Mouse (Mus musculus) forebrain, postnatal 0 days (tissue): ENCODE data around the gene Gdf9. TPM values are rescaled to one million over a fixed set of nuclear protein-coding genes. Genes with fewer than 3 reads are reported as not detected.
"Not testable (repeated sequence)": the region's sequence is repeated elsewhere in the genome, so short reads cannot be mapped to it uniquely, and the experiment has no call there.

Source experiments
- ATAC-seq: fragments of 200-750 bp; cut with Nextera tagmentation; 2 replicates; pipeline ENCODE4 v1.8.0; 2017; ENCODE audit warnings: mild to moderate bottlenecking, moderate library complexity
- DNase-seq: peaks from one replicate; pipeline ENCODE4 v3.0.0-alpha.2; 2015
- H3K27ac ChIP-seq: fragments of 300-500 bp; sonication (generic); 2 replicates; pipeline ENCODE4 v1.5.1; 2014; ENCODE audit warnings: low read depth, mild to moderate bottlenecking, antibody characterized with exemption, low read length, moderate library complexity, mixed read lengths
- H3K27me3 ChIP-seq: fragments of 300-500 bp; sonication (generic); 2 replicates; pipeline ENCODE4 v1.6.1; 2014; ENCODE audit warnings: mild to moderate bottlenecking, low read length, mixed read lengths; ENCODE audit not compliant: insufficient read depth
- H3K36me3 ChIP-seq: fragments of 300-500 bp; sonication (generic); 2 replicates; pipeline ENCODE4 v1.6.1; 2014; ENCODE audit warnings: mild to moderate bottlenecking, moderate library complexity; ENCODE audit not compliant: insufficient read depth
- H3K4me1 ChIP-seq: fragments of 300-500 bp; sonication (generic); 2 replicates; pipeline ENCODE4 v1.6.1; 2014; ENCODE audit warnings: antibody characterized with exemption; ENCODE audit not compliant: insufficient read depth
- H3K4me2 ChIP-seq: fragments of 300-500 bp; sonication (generic); 2 replicates; pipeline ENCODE4 v1.6.1; 2014; ENCODE audit warnings: low read depth, mild to moderate bottlenecking, moderate library complexity
- H3K4me3 ChIP-seq: fragments of 300-500 bp; sonication (generic); 2 replicates; pipeline ENCODE4 v1.5.1; 2014; ENCODE audit warnings: low read depth, low read length, mixed read lengths
- H3K9ac ChIP-seq: fragments of 300-500 bp; sonication (generic); 2 replicates; pipeline ENCODE4 v1.6.1; 2014; ENCODE audit warnings: mild to moderate bottlenecking
- H3K9me3 ChIP-seq: fragments of 300-500 bp; sonication (generic); 2 replicates; pipeline ENCODE4 v1.6.1; 2016; ENCODE audit warnings: low read length
- CTCF ChIP-seq: sonication (generic); IDR thresholded peaks from 2 replicates; pipeline ENCODE4 v1.5.1; 2016; ENCODE audit warnings: antibody characterized with exemption, control low read depth, low read depth
- WGBS: fragments of 180-500 bp; shearing (Covaris S2); extraction: QIAGEN DNeasy Blood & Tissue Kit; methylation state at CpG from one replicate; pipeline ENCODE4 v1.1.7; 2014; 5-methylcytosine and 5-hydroxymethylcytosine counted together
- polyA plus RNA-seq: library from polyadenylated mRNA; unstranded; fragments of >200 nt; fragmentation: Nextera tagmentation; extraction: Ambion mirVana; gene quantifications from 2 replicates; pipeline ENCODE4 v1.2.1, GENCODE M21; 2015
- total RNA-seq: library from RNA; depleted of rRNA; stranded (reverse); fragments of >200 nt; gene quantifications from 2 replicates; pipeline ENCODE4 v1.2.3, GENCODE M21; 2014

Gdf9 gene
- total and polyA plus RNA-seq, 2 experiments from 2014 or later: 0.67 to 2.0 TPM

GRCm38 (mm10) chr11:53423036-53423435 lies 7.8 kb upstream of the Gdf9 start, which contains the start of gene Leap2:
TSS of gene Leap2 (minus strand) at chr11:53423170.
- TF ChIP-seq CTCF: no peak
- Histone ChIP-seq H3K9ac (no peak within 1 kb of the TSS), H3K36me3 (peaks cover 26% of the 10 kb centered on the region), H3K4me2 (no peak within 1 kb of the TSS), H3K27ac (no peak within 1 kb of the TSS), H3K4me1 (no peaks in the 10 kb centered on the region), H3K4me3 (no peak within 1 kb of the TSS), H3K27me3 (no peaks in the 10 kb centered on the region), H3K9me3 (no peaks in the 10 kb centered on the region)
- WGBS: 88% methylated on average over 4 of the region's 4 CpGs
- ATAC-seq: no peak
- DNase-seq: no peak

- 76% methylated on average over 2 of the region's 2 CpGs for WGBS
- Histone ChIP-seq H3K27me3 (no peaks in the 10 kb centered on the region), H3K9me3 (no peaks in the 10 kb centered on the region), H3K27ac (no peak overlapping the region), H3K9ac (no peak overlapping the region), H3K4me1 (no peaks in the 10 kb centered on the region), H3K36me3 (peaks cover 22% of the 10 kb centered on the region), H3K4me3 (no peak overlapping the region), H3K4me2 (no peak overlapping the region)
- ATAC-seq (no peak), DNase-seq (no peak)
- no peak for TF ChIP-seq CTCF
Measured at GRCm38 (mm10) chr11:53424826-53425225, 6.0 kb upstream of the Gdf9 start.

GRCm38 (mm10) chr11:53425251-53425650 lies 5.6 kb upstream of the Gdf9 start:
- Histone ChIP-seq H3K36me3 (peaks cover 18% of the 10 kb centered on the region), H3K27ac (no peak overlapping the region), H3K9me3 (no peaks in the 10 kb centered on the region), H3K9ac (no peak overlapping the region), H3K27me3 (no peaks in the 10 kb centered on the region), H3K4me1 (no peaks in the 10 kb centered on the region), H3K4me2 (no peak overlapping the region), H3K4me3 (no peak overlapping the region)
- ATAC-seq (no peak), DNase-seq (no peak)
- WGBS: 71% methylated on average over 3 of the region's 3 CpGs
- no peak for TF ChIP-seq CTCF

DNA sequence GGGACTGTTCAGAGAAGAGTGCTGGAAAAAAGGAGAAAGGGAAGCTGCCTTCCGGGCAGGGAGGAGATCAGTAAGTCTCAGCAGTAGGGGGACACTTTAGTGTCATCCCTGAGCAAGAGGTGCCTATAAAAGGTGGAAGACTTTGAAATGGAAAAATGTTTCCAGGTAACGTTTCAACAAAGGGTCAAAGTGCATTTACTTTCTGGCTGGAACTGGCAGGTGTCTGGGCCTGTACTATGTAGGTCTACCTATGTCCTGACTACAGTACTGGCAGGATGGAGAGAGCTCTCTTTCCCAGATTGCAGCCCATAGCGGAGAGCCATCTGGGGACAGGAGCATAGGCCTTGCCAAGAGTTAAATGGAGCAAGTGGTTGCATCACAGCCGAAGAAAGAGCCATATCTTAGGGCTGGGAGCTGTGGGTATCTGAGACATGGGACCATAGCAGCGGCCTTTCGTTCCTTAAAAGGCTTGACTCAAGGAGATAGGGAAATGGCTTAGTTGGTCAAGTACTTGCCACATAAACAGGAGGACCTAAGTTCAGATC lies 5.0 kb upstream of the Gdf9 start:
- Histone ChIP-seq H3K4me3 (no peak overlapping the region), H3K4me1 (no peaks in the 10 kb centered on the region), H3K4me2 (no peak overlapping the region), H3K27me3 (no peaks in the 10 kb centered on the region), H3K9me3 (no peaks in the 10 kb centered on the region), H3K9ac (no peak overlapping the region), H3K36me3 (peaks cover 16% of the 10 kb centered on the region), H3K27ac (no peak overlapping the region)
- DNase-seq: no peak
- TF ChIP-seq CTCF: no peak
- WGBS: 85% methylated on average over 6 of the region's 6 CpGs
- ATAC-seq: no peak

GRCm38 (mm10) chr11:53426914-53427313 lies 3.9 kb upstream of the Gdf9 start:
- not testable (repeated sequence) for H3K27me3 ChIP-seq, H3K9ac ChIP-seq, H3K36me3 ChIP-seq, H3K9me3 ChIP-seq, H3K27ac ChIP-seq, H3K4me3 ChIP-seq, H3K4me2 ChIP-seq, ATAC-seq, DNase-seq, H3K4me1 ChIP-seq
- WGBS: 83% methylated on average over 3 of the region's 3 CpGs

DNA sequence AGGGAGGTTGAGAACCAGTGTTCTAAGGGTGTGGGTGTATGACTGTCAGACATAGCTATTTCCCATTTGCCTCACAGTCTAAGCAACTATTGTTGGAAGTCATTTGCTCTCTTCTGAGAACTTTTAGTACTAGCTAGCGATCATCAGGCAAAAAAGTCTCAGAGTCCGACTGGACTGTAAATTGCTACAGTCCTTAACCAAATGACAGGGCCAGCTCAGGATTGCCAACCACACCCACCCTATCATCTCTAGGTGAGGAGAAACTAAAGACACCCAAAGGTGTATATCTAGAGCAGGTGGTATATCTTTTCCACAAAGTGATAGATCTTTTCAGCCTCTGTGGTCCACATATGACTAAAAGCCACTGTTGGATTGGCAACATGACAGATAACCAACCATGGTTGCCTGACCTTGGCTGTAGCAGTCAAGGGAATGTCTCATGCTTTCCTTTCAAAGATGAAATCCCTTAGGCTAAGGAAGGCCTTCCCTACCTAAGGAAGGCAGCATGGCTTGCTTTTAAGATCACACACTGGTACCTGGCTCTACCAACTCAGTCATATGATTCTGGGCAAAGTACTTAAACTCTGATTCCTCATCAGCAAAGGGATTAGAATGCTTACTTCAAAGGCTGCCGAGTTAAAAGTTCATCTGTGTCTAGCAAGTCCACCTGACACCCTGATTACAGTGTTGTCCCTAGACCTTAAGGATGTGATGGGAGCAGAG lies 2.7 kb upstream of the Gdf9 start:
- Histone ChIP-seq H3K4me2 (no peak overlapping the region), H3K27me3 (no peaks in the 10 kb centered on the region), H3K9me3 (no peaks in the 10 kb centered on the region), H3K27ac (no peak overlapping the region), H3K4me1 (no peaks in the 10 kb centered on the region), H3K9ac (no peak overlapping the region), H3K4me3 (no peak overlapping the region), H3K36me3 (peaks cover 8% of the 10 kb centered on the region; the same call in 1 of the 2 replicates)
- no peak for TF ChIP-seq CTCF
- WGBS: 88% methylated on average over 3 of the region's 3 CpGs
- DNase-seq (no peak), ATAC-seq (no peak)

DNA sequence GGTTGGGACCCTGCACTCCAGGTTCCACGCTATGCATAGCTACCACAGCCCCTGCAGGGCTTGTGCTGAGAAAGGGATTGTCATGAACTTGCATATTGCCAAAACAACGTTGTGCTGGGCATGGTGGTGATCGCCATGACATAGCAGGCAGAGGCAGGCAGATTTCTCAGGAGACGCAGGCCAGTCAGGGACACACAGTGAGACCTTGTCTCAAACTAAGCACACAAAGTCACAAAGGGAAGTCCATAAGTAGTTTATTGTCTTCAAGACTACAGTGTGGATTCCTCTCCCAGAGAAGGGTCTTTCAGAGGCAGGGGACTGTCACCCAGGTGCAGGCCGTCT lies 2.1 kb upstream of the Gdf9 start:
- 96% methylated on average over 5 of the region's 5 CpGs for WGBS
- H3K27me3 ChIP-seq: no peaks in the 10 kb centered on the region

More for the DNA sequence above, 2.1 kb upstream of the Gdf9 start:
- H3K4me1 ChIP-seq: no peaks in the 10 kb centered on the region
- no peak for TF ChIP-seq CTCF
- H3K4me2 ChIP-seq: no peak overlapping the region
- H3K36me3 ChIP-seq: peaks cover 8% of the 10 kb centered on the region; the same call in 1 of the 2 replicates
- H3K4me3 ChIP-seq: no peak overlapping the region
- H3K9me3 ChIP-seq: no peaks in the 10 kb centered on the region
- H3K27ac ChIP-seq: no peak overlapping the region
- H3K9ac ChIP-seq: no peak overlapping the region
- no peak for DNase-seq
- ATAC-seq: no peak
